Mouse (Mus musculus) stomach, postnatal 0 days (tissue): ENCODE data around the gene Slc38a4.

Experiments
- CTCF ChIP-seq: IDR thresholded peaks from 2 replicates; pipeline ENCODE4 v1.5.1; 2016; ENCODE audit warnings: antibody characterized with exemption, low read depth, mild to moderate bottlenecking, moderate library complexity
- EP300 ChIP-seq: optimal IDR thresholded peaks from 2 replicates; pipeline ENCODE3; 2016; ENCODE audit warnings: antibody characterized with exemption

DNA sequence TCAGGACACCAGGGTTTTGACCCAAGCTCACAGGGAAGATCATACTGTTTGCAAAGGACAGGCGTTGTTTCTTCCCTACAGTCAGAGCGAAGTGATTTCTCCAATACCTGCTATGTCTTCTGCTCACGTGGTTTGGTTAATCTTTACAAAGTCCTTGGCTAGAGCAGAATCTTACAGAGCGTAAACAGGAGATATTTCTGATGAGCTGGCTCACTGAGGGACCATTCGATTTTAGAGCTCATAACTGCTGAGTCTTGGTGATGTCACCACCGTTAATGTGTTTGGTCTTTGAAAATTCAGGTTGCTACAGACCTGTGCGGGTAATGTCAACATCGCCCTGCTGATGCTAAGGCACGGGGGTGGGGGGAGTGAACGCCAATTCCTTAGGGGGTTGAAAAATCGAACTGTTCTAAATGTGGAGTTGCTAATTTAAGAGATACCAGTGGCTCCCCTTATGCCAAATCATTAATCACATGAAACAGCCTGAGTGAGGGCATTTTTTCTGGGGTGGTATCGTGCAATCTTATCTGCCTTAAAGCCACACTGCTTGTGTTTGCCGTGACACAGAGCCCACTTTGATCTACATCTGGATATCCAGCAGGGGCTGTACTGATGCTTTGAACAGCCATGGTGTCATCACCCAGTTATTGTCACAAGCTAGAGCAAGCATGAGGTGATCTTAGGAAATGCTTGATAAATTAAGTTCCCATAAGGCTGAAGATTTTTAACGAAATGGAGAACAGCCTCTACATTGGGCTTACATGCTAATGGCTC lies 44.0 kb downstream of the Slc38a4 start:
- no peak for TF ChIP-seq CTCF
- TF ChIP-seq EP300: no peak
